Mouse (Mus musculus) bone marrow, adult 2 months (tissue): ENCODE measurements around the gene Gm42878. TPM values are rescaled to one million over a fixed set of nuclear protein-coding genes. Genes with fewer than 3 reads are reported as not detected.

Experiments
- H3K27ac ChIP-seq: fragments of 200-500 bp; 2 replicates; pipeline ENCODE4 v1.5.1; 2012; ENCODE audit warnings: low read depth, mild to moderate bottlenecking, control low read depth, inconsistent platforms, low read length; ENCODE audit not compliant: control insufficient read depth, poor library complexity, insufficient read depth
- H3K4me1 ChIP-seq: fragments of 200-500 bp; 2 replicates; pipeline ENCODE4 v1.6.1; 2011; ENCODE audit warnings: low read length; ENCODE audit not compliant: control insufficient read depth, insufficient read depth
- H3K4me3 ChIP-seq: fragments of 200-500 bp; replicated peaks from 2 replicates; pipeline ENCODE3; 2011; ENCODE audit warnings: mild to moderate bottlenecking, low read depth, low read length, control low read depth; ENCODE audit not compliant: control insufficient read depth
- CTCF ChIP-seq: fragments of 200-500 bp; IDR thresholded peaks from 2 replicates; pipeline ENCODE4 v1.5.1; 2011; ENCODE audit warnings: low read length, control low read depth; ENCODE audit not compliant: control insufficient read depth, insufficient read depth
- POLR2A ChIP-seq: fragments of 200-500 bp; IDR thresholded peaks from 2 replicates; pipeline ENCODE4 v1.6.1; 2011; ENCODE audit warnings: low read depth, mild to moderate bottlenecking, control low read depth, low read length, borderline replicate concordance; ENCODE audit not compliant: control insufficient read depth
- WGBS: fragments of 180-500 bp; shearing (Covaris S2); methylation state at CpG from one replicate; pipeline ENCODE4 v1.1.7; 2018; 5-methylcytosine and 5-hydroxymethylcytosine counted together
- polyA plus RNA-seq: library from polyadenylated mRNA; stranded (reverse); fragments of >200 nt; gene quantifications from 2 replicates; pipeline ENCODE4 v1.2.4, GENCODE M21; 2011; ENCODE audit warnings: low replicate concordance; ENCODE audit not compliant: missing spikeins, insufficient read depth, insufficient read length

Gene Gm42878
- polyA plus RNA-seq, 1 experiment: not detected

GRCm38 (mm10) chr5:121543370-121543769 is 1.9 kb downstream of the Gm42878 start:
- H3K4me3 ChIP-seq: no peak overlapping the region
- 72% methylated on average over 3 of the region's 3 CpGs for WGBS
- no peak for TF ChIP-seq CTCF
- no peak overlapping the region for H3K27ac ChIP-seq
- H3K4me1 ChIP-seq: no peaks in the 10 kb centered on the region; the same call in 1 of the 2 replicates

DNA sequence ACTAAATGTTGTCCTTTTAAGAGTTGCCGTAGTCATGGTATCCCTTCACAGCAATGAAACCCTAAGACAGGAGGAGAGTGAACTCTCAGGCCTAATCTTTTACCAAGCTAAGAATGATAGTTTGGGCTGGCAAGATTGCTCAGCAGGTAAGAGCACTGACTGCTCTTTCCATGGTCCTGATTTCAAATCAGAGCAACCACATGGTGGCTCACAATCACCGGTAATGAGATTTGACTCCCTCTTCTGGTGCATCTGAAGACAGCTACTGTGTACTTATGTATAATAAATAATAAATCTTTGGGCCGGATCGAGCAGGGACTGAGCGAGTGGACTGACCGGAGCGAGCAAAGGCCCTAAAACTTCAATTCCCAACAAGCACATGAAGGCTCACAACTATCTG is 4.0 kb downstream of the Gm42878 start:
- Histone ChIP-seq H3K4me3 (no peak overlapping the region), H3K27ac (no peak overlapping the region), H3K4me1 (no peaks in the 10 kb centered on the region; the same call in 1 of the 2 replicates)
- TF ChIP-seq POLR2A (no peak), CTCF (no peak)
- WGBS: 76% methylated on average over 7 of the region's 7 CpGs

DNA sequence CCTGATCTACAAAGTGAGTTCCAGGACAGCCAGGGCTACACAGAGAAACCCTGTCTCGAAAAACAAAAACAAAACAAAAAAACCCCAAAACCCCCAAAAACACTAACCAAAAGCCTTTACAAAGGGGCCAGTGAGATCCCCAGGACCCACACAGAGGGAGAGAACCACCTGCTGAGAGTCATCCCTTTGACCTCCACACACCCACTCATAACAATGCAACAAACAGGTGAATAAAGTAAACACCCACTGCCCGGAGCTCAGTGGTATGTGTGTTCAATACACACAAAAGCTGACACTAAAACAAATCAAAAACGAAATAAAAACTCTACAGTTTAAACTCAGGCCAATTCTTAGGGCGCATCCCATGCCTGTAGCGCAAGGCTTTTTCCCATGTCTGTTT is 5.2 kb downstream of the Gm42878 start:
- no peak overlapping the region for H3K4me3 ChIP-seq
- TF ChIP-seq POLR2A (no peak), CTCF (no peak)
- no peak overlapping the region for H3K27ac ChIP-seq
- WGBS: 87% methylated on average over 5 of the region's 5 CpGs
- H3K4me1 ChIP-seq: no peaks in the 10 kb centered on the region; the same call in 1 of the 2 replicates

GRCm38 (mm10) chr5:121537588-121537987 is 7.7 kb downstream of the Gm42878 start:
- Histone ChIP-seq H3K4me3 (no peak overlapping the region), H3K27ac (no peak overlapping the region), H3K4me1 (no peaks in the 10 kb centered on the region)
- 94% methylated on average over 2 of the region's 2 CpGs for WGBS
- TF ChIP-seq POLR2A (no peak), CTCF (no peak)

DNA sequence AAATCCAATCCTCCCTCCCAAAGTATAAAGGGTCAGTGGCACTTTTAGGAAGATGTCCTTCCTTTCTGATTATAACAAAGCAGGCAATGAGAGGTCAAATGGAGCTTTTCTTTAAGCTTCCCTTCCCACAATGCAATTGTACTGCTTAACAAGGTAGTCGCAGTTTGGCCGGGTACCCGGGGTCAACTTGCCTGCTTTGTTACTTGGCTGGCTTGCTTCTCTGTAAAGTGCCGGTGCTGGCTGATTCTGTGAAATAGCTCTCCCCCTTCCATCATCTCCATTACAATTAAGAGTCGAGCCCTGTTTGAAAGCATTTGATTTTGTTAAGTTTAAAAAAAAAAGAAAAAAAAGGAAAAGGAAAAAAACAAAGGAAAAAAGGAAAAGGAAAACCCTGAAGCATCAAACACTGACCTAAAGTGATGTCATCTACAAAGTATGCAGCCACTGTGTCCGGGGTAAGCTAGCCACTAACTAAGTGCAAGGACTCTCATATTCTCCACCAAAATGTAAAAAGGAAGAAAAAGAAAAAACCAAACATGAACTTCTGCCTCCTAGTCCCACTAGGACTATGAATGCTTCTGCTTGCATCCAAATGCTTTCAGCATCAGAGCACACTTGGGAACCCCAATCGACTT is 8.2 kb downstream of the Gm42878 start:
- H3K4me3 ChIP-seq: no peak overlapping the region
- WGBS: 85% methylated on average over 7 of the region's 7 CpGs
- no peak overlapping the region for H3K27ac ChIP-seq
- no peak for TF ChIP-seq CTCF
- no peak for TF ChIP-seq POLR2A
- no peaks in the 10 kb centered on the region for H3K4me1 ChIP-seq

DNA sequence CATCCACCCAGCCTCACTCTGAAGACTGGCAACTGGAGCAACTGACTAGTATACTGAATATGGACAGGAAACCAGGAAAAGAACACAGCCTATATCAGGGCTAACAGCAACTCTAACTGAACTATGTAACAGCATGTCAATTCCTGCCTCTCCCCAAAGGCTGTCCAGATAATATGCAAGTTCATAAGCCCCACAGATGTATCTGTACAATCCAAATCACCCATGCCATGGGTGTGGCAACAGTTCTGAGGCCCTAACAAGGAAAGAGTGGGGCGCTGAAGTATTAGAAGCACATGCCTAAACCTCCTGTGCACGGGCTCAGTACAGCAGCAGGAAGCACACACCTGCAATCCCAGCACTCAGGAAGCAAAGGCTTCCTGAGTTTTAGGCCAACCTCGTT is 10.2 kb downstream of the Gm42878 start:
- Histone ChIP-seq H3K27ac (no peak overlapping the region), H3K4me3 (no peak overlapping the region), H3K4me1 (no peaks in the 10 kb centered on the region)
- no peak for TF ChIP-seq CTCF
- no peak for TF ChIP-seq POLR2A
- WGBS: 40% methylated on average over 3 of the region's 3 CpGs

GRCm38 (mm10) chr5:121534521-121534920 is 10.8 kb downstream of the Gm42878 start:
- TF ChIP-seq POLR2A: no peak
- TF ChIP-seq CTCF: no peak; the same call in 1 of the 2 replicates
- WGBS: 78% methylated on average over 5 of the region's 5 CpGs
- H3K4me1 ChIP-seq: no peaks in the 10 kb centered on the region
- H3K4me3 ChIP-seq: no peak overlapping the region
- H3K27ac ChIP-seq: no peak overlapping the region

DNA sequence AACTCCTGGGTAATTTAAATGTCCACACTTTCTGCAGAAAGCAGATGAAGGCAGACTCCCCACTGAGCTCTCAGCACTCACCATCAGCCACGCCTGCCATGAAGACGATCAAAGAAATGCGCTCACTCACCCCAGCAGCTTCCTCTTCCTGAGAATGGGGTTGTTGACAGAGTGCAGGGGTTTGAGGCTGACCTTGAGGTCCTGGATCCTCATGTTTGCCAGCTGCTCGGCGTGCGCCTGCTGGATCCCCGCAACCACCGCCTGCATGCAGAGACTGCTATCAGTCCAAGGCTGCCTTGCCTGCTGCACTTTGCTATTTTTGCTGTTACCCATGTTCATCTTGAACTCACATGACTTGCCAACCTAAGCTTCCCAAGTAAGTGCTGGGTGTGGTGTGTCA is 18.3 kb downstream of the Gm42878 start:
- TF ChIP-seq CTCF (no peak), POLR2A (no peak)
- no peak overlapping the region for H3K27ac ChIP-seq
- H3K4me3 ChIP-seq: no peak overlapping the region
- no peaks in the 10 kb centered on the region for H3K4me1 ChIP-seq
- WGBS: 90% methylated on average over 8 of the region's 8 CpGs

- H3K27ac ChIP-seq: no peak overlapping the region
- H3K4me1 ChIP-seq: no peaks in the 10 kb centered on the region
- no peak for TF ChIP-seq CTCF
- no peak for TF ChIP-seq POLR2A
- WGBS: 91% methylated on average over 7 of the region's 7 CpGs
- no peak overlapping the region for H3K4me3 ChIP-seq
These were observed 18.8 kb downstream of the Gm42878 start for GRCm38 (mm10) chr5:121526526-121526925.
